Mouse (Mus musculus): ENCODE results near the gene Med16.
A peak's percentile ranks its signal among the peaks of the same experiment; 100 is the strongest.

Med16 gene

GRCm38 (mm10) chr10:79908167-79909091, at the start of gene Med16:
TSS of gene Med16 (minus strand) at chr10:79908923.
- DNase-seq: peak; percentile 97

DNA sequence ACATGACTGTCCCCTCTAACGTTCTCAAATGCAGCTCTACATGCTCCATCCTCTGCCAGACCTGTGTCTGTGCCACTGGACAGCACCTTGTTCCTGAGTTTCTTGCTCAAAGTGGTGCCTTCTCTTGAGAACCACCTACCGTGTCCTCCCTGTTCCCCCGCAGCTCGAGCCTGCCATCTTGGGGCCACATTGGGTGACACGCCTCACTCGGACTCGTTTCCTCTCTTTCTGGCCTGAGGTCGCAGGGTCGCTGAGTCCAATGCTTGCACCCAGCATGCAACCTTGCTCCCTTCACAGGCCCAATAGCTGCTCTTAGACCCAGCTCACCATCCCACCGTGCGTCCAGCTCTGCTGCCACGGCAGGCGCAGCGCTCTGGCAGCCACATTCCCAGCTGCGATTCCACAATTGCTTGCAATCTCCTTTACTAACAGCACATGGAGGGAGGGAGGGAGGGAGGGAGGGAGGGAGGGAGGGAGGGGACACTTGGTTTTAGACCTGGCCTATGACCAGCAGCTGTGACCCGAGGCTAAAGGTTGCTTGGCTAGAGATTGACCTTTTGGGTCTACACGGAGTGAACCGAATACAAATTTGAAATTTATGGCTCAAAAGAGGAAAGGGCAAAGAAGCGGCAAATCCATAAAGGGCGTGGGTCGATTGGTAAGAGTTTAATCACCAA, 49.6 kb upstream of the Med16 start:
- peak; percentile 90 for DNase-seq

- no peak for DNase-seq
These were observed 48.0 kb upstream of the Med16 start for GRCm38 (mm10) chr10:79956643-79957154.

GRCm38 (mm10) chr10:79955691-79956090, 47.0 kb upstream of the Med16 start:
- no peak for DNase-seq

- DNase-seq: peak; percentile 64
These were observed 45.2 kb upstream of the Med16 start for GRCm38 (mm10) chr10:79953946-79954345.

- DNase-seq: no peak
These were observed 41.9 kb upstream of the Med16 start for GRCm38 (mm10) chr10:79950661-79951060.

GRCm38 (mm10) chr10:79949873-79950272, 41.1 kb upstream of the Med16 start:
- DNase-seq: no peak

GRCm38 (mm10) chr10:79947502-79947901, 38.8 kb upstream of the Med16 start:
- DNase-seq: no peak

GRCm38 (mm10) chr10:79946752-79947322, 38.1 kb upstream of the Med16 start:
- no peak for DNase-seq

GRCm38 (mm10) chr10:79945507-79946234, 36.9 kb upstream of the Med16 start:
- peak; percentile 86 for DNase-seq

DNA sequence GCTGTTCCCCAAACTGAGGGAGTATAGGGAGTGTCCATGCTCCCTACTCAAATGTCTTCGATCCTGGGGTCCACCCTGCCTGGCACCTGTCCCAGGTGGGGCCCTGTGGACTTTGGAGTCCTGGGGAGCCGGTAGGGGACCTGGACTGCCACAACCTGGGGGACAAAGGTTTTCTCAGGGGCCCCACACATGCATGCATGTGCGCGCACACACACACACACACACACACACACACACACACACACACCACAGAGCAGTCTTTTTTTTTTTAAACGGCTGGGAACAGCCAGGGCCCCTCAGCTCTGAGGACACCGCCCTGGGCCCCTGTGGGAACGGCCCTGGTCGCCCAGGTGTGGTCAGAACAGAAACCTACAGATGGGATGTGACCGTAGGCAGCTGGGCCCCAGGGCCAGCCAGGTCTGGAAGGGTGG, 34.8 kb upstream of the Med16 start:
- no peak for DNase-seq

DNA sequence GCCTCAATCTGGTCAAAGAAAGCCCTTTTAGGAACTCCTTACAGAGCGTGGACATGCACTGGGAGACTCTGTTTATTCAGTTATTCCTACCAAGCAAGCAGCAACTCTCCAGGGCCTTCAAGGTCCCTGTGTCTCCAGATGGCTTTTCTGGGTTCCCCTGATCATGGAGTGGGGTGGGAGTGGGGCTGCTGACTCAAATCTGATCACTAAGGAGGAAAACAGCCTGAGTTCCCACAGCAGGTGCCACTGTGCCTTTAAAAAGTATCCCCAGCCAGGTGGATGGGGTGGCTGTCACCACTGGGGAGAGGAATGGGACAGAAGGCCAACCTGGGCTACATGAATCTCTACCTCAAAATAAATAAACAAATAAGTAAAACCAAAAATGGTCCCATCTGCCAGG, 34.3 kb upstream of the Med16 start:
- DNase-seq: no peak

DNA sequence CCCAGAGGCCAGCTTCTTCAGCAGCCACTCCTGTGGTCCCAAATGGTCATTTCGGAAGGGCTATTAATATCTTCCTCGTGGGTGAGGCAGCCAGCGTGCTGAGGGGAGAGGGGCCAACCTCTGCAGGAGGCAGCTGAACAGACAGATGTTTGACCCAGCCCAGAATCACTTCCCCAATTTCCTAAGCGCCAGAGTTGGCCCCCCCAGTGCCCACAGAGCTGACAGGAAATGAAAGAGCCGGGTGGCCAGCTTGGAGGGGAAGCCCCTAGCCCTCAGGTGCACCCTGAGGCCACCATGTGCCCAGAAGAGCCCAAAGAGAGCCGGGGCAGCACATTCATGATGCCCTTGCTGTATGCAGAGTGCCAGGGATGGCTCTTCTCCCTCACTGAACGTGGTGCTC, 32.0 kb upstream of the Med16 start:
- no peak for DNase-seq

DNA sequence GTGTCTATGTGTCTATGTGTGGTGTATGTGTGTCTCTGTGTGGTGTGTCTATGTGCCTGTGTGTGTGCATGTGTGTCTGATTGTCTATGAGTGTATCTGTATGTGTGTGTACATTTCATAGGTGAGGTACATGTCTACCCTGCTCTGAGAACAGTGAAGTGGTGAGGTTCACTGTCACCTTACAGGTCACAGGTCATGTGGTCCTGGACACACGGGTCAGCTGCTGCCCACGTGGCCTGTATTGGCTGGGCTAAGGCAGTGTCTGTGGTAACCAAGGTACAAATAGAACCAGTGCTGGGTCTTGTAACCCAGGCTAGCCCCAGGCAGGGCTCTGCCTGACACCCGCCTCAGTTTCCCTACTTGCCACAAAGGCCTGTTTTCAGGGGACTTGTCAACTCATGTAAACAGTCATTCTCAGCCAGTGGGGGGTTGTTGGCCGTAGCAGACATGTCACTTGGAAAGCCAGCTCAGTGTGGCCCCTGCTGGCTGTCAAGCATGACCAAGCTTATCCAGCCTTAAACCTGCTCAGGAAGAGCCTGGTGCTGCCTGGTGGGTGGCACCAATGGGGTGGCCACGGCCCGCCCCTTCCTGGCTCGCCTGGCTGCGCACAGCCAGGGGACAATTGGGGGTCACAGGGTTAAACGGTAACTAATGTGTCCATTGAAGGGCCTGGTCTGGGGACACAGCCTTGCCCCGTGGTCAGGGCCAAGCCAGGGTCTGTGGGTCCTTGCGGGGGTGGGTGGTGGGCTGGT, 29.2 kb upstream of the Med16 start:
- DNase-seq: peak; percentile 82

DNA sequence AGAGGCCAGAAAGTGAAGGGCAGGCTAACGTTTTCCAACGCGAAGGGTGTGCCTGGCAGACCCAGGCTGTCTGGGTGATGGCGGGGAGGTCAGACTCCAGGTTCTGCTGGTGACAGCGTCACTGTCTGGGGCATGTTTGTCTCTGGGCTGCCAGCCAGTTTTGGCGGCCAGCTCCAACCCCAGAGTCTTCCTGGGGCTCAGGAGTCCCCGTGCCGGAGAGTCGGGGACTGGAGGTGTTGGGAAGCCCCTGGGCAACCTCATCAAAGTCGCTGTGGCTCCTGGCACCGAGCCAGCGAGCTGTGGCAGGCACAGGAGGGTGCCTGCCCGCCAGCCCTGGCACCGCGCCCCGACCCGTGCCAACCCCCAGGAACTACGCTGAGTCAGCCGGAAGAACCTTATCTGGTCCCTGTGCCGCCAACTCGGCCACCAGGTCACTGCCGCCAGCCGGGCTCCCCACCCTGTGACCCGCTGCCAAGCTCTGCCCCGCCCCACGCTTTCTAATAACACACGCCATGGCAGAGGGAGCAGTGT, 28.3 kb upstream of the Med16 start:
- DNase-seq: peak; percentile 87

DNA sequence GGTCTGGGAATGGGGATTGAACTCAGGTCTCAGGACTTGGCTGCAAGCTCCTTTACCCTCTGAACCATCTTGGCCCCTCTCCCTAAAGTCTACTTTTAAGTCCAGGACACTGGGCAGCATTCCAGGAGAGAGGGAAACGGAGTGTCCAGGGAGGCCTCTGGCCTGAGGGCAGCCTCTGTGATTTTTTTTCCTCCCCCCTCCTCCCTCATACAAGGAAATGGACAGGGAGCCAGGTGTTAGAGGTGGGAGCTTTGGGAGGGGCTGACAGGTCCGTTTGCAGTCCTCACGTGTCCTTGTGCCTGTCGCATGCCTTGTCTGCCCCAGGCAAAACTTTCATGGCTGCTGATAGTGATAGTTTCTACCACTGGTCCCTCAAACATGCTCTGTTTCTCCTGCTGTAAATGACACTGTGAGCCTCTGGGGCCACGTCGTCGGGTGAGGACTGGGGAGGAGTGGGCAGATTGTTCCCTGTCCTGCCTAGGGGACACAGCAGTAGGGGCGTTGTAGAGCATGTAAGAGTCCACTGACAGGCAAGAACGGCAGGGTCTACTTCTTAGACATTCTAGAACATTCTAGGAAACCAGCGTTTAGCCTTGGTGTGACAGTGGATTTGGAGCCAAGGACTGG, 27.7 kb upstream of the Med16 start:
- peak; percentile 86 for DNase-seq

DNA sequence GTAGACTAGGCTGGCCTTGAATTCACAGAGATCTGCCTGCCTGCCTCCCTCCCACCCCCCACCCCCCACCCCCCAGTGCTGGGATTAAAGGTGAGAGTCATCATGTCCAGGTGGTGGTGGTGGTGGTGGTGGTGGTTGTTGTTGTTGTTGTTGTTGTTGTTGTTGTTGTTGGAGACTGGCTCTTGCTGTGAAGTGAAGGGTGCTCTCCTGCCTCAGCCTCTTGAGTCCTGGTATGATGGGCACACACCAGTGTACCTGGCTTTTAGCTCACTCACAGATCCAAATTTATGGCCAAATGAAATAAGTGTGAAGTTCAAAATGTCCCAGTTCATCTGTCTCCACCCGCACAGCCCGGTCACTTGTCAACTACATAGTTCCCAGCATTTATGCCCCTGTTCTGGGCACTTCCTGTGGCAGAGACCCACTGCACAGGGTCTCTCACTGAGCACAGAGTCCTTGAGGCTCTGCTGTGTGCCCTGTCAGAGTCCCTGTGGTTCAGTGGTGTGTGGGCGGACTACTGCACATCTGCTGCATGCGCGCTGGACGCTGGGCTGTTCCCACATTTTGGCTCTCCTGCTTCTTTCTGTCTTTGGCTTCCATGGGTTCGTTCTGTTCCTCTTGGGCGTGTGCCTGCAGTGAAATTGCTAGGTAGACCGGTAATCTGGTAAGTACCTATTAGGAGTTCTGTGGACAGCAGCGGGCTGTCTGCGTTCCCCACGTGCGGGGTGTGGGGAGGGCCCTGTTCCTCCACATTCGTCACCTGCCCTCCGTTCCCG, 26.3 kb upstream of the Med16 start:
- DNase-seq: no peak

DNA sequence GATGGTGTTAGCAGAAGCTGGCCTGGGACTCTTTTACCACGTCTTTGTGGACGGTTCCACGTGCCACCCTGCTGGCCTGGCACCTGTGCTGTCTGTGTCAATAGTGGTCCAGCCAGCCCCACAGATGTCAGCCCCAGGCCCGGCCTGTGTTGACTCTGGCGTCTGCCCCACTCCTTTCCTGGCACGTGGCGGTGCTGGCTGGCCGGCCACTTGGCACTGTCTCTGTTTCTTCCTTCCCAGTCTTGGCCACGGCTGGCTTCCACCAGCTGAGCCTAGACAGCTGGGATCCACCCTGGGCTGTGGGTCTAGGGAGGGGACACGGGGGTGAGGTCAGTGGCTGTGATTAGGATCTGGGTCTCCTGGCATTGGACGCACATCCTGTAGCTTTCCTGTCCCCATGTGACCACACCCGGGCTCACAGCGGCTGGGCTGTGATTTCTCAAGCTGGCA, 25.6 kb upstream of the Med16 start:
- DNase-seq: peak; percentile 91

GRCm38 (mm10) chr10:79933861-79934260, 25.1 kb upstream of the Med16 start:
- no peak for DNase-seq

DNA sequence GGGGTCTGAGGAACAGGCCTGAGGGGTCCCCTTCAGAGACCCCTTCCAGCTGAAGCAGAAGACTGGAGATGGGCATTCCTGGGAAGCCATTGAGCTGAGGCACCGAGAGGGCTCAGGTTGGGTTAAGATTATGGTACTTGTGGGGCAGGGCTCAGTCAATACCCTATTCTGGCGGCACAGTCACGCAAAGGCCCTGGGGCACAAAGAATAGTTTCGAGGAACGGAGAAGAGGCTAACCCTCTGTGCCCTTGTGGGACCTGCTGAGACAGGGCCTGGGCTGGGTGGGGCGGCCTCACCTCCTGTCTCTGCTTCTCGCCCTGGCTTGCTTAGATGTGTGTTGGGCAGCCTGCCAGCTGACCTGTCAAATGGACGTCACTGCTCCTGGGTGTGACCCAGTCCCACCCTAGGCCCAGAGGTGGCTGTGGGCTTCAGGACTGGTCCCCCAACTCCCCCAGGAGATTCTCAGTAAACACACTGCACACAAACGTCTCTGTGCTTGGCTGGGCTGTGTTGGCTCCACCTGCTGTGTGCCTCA, 24.5 kb upstream of the Med16 start:
- DNase-seq: no peak
